Mouse (Mus musculus) intestine, postnatal 0 days (tissue): ENCODE measurements around the gene Prss57. TPM values are rescaled to one million over a fixed set of nuclear protein-coding genes. Genes with fewer than 3 reads are reported as not detected.

Experiments used
- ATAC-seq: fragments of 200-750 bp; cut with Nextera tagmentation; 2 replicates; pipeline ENCODE4 v1.8.0; 2017; ENCODE audit warnings: mild to moderate bottlenecking, moderate TSS enrichment, moderate library complexity
- H3K27ac ChIP-seq: fragments of 300-500 bp; sonication (generic); 2 replicates; pipeline ENCODE4 v1.5.1; 2014; ENCODE audit warnings: mild to moderate bottlenecking, low read depth, low read length, moderate library complexity
- H3K27me3 ChIP-seq: fragments of 300-500 bp; sonication (generic); replicated peaks from 2 replicates; pipeline ENCODE4 v1.6.1; 2014; ENCODE audit warnings: low read length, mixed read lengths; ENCODE audit not compliant: control insufficient read depth, insufficient read depth
- H3K36me3 ChIP-seq: fragments of 300-500 bp; sonication (generic); 2 replicates; pipeline ENCODE4 v1.6.1; 2014; ENCODE audit warnings: mild to moderate bottlenecking, moderate library complexity; ENCODE audit not compliant: control insufficient read depth, insufficient read depth
- H3K4me1 ChIP-seq: fragments of 300-500 bp; sonication (generic); replicated peaks from 2 replicates; pipeline ENCODE4 v1.6.1; 2014; ENCODE audit warnings: antibody characterized with exemption, low read length, mixed read lengths; ENCODE audit not compliant: control insufficient read depth, insufficient read depth
- H3K4me2 ChIP-seq: fragments of 300-500 bp; sonication (generic); replicated peaks from 2 replicates; pipeline ENCODE4 v1.6.1; 2014; ENCODE audit warnings: low read depth, mild to moderate bottlenecking, moderate library complexity
- H3K4me3 ChIP-seq: fragments of 300-500 bp; sonication (generic); 2 replicates; pipeline ENCODE4 v1.5.1; 2014; ENCODE audit warnings: low read depth, low read length
- H3K9ac ChIP-seq: fragments of 300-500 bp; sonication (generic); 2 replicates; pipeline ENCODE4 v1.6.1; 2014; ENCODE audit warnings: mild to moderate bottlenecking, low read depth, low read length
- H3K9me3 ChIP-seq: fragments of 300-500 bp; sonication (generic); 2 replicates; pipeline ENCODE4 v1.6.1; 2016; ENCODE audit warnings: mixed run types; ENCODE audit not compliant: control insufficient read depth
- CTCF ChIP-seq: sonication (generic); IDR thresholded peaks from 2 replicates; pipeline ENCODE4 v1.5.1; 2016; ENCODE audit warnings: low read depth, mild to moderate bottlenecking, control low read depth, antibody characterized with exemption, moderate library complexity
- WGBS: fragments of 180-500 bp; shearing (Covaris S2); extraction: QIAGEN DNeasy Blood & Tissue Kit; methylation state at CpG from one replicate; pipeline ENCODE4 v1.1.7; 2014; 5-methylcytosine and 5-hydroxymethylcytosine counted together
- polyA plus RNA-seq: library from polyadenylated mRNA; unstranded; fragments of >200 nt; fragmentation: Nextera tagmentation; extraction: Ambion mirVana; gene quantifications from 2 replicates; pipeline ENCODE4 v1.2.1, GENCODE M21; 2015

Gene Prss57
- polyA plus RNA-seq, 1 experiment from 2014 or later: 0.07 TPM

DNA sequence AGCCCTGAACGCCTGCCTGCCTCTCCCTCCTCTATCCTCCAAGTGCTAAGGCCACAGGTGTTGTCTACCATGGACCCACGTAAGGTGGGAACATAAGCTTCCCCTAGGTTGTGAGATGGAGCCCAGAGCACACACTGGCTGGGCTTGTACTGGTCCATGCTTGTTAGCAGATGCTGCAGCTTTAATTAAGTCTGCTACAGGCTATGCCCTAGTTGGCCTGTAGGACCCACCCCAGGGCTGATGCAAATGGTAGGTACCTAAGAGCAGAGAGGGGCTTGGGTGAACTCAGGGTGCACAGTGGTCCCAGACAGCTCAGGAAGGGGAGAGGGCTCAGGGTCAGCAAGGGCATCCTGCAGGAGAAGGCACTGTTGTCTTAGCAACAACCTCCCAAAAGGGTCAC lies 1.2 kb downstream of the Prss57 start:
- no peak for ATAC-seq
- Histone ChIP-seq H3K4me1 (no peaks in the 10 kb centered on the region; the same call in 1 of the 2 replicates), H3K4me2 (no peak overlapping the region), H3K36me3 (no peaks in the 10 kb centered on the region), H3K4me3 (no peak overlapping the region), H3K9ac (no peak overlapping the region), H3K27ac (no peak overlapping the region), H3K27me3 (no peaks in the 10 kb centered on the region), H3K9me3 (no peaks in the 10 kb centered on the region)
- WGBS: 61% methylated on average over 2 of the region's 2 CpGs
- TF ChIP-seq CTCF: no peak

DNA sequence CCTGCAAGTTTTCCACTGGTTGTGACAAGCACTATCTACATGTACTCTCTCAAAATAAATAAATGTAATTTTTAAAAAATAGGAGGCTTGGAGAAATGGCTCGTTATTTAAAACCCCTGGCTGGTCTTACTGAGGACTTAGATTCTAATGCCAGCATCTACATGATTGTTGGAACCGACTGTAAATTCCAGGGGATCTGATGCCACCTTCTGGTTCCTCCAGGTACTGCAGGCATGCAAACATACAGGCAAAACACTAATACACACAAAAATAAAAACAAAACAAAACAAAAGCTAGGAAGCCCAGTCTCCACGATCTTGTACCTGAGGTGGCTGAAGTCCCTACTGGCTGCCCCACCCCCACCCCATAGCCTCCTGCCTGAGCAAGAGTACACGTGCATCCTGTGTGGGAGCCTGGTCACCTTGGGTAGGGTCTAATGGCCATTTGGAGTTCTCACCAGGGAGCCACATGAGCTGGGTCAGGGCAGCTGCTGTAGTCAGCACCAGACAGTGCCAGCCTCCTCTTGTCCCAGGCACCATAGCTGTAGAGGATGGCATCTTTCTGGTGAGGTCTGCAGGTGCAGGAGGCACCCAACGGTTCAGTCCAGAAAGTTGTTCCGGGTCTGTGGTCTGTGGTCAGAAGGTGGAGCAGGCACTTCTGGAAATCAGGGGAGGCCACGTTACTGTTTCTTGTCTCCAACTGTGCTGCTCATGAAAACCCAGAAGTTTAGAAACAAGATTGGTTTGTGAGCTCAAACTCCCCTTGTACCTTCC lies 2.2 kb downstream of the Prss57 start:
- Histone ChIP-seq H3K4me3 (no peak overlapping the region), H3K27ac (no peak overlapping the region), H3K9me3 (no peaks in the 10 kb centered on the region), H3K4me1 (no peaks in the 10 kb centered on the region), H3K4me2 (no peak overlapping the region), H3K9ac (no peak overlapping the region), H3K27me3 (no peaks in the 10 kb centered on the region), H3K36me3 (no peaks in the 10 kb centered on the region)
- ATAC-seq: no peak
- WGBS: 38% methylated on average over 7 of the region's 7 CpGs
- peak; percentile 87 for TF ChIP-seq CTCF

DNA sequence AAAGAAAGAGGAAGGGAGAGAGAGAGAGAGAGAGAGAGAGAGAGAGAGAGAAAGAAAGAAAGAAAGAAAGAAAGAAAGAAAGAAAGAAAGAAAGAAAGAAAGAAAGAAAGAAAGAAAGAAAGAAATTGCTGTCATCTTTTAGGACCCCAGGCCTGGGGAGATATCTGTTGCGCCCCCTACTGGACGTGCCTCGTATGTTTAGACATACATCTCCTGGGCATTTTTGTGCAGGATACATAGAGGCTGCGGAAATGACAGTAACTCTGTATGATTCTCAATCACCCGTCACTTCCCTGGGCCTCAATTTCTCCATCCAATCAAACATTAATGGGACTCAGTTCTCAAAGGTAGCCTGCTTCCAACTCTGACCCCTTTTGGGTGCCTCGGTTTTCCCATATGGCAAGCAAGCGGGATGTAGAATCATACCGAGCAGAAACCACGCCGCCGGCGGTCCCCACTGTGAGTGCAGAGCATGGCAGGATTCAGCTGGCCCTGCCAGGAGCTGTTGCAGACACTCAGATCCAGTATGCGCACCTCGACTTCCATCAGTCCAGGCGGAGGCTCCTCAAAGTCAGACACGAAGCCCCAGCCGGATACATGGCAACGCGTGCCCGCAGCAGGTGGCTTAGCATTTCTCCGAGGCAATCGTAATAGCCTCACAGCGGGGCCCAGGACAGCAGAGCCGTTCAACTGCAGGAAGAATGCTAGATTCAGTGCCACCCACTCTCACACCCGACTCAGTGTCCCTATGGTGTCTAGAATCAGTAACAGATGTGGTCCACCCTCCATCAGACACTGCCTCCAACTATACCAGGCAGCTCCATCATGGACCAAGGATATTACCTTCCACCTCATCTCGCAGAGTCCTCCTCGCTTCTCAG lies 6.6 kb downstream of the Prss57 start:
- Histone ChIP-seq H3K4me2 (no peak overlapping the region), H3K27me3 (no peaks in the 10 kb centered on the region), H3K36me3 (no peaks in the 10 kb centered on the region), H3K9me3 (no peaks in the 10 kb centered on the region), H3K4me3 (no peak overlapping the region), H3K9ac (no peak overlapping the region), H3K27ac (no peak overlapping the region), H3K4me1 (no peaks in the 10 kb centered on the region; the same call in 1 of the 2 replicates)
- no peak for ATAC-seq
- TF ChIP-seq CTCF: peak; percentile 68
- 52% methylated on average over 27 of the region's 27 CpGs for WGBS

- peak; percentile 63 for TF ChIP-seq CTCF
- Histone ChIP-seq H3K4me1 (no peaks in the 10 kb centered on the region; the same call in 1 of the 2 replicates), H3K4me3 (no peak overlapping the region), H3K9me3 (no peaks in the 10 kb centered on the region), H3K4me2 (no peak overlapping the region), H3K36me3 (no peaks in the 10 kb centered on the region), H3K9ac (no peak overlapping the region), H3K27me3 (no peaks in the 10 kb centered on the region), H3K27ac (no peak overlapping the region)
- ATAC-seq: no peak
- 67% methylated on average over 7 of the region's 7 CpGs for WGBS
These were observed 7.7 kb downstream of the Prss57 start for GRCm38 (mm10) chr10:79783050-79783449.

DNA sequence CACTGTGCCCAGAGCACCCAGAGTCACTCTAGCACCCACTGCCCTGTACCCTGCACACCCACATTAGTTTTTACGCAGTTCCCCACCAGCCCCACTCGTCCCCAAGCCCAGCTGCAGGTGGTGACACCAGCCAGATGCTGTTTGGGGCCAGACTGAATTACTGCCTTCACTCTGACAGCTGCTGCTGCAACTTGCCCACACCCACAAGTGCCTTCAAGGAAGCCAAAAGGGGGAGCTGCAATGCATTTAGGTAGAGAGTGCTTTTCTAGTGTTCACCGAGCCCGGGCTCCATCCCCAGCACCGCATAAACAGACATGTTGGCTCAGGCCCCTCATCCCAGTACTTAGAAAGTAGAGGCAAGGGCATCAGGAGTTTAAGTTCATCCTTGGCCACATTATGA lies 8.8 kb downstream of the Prss57 start:
- 81% methylated on average over 5 of the region's 5 CpGs for WGBS
- no peak for ATAC-seq
- H3K27ac ChIP-seq: no peak overlapping the region
- TF ChIP-seq CTCF: no peak
- no peaks in the 10 kb centered on the region for H3K27me3 ChIP-seq
- H3K36me3 ChIP-seq: no peaks in the 10 kb centered on the region
- no peak overlapping the region for H3K9ac ChIP-seq
- H3K4me1 ChIP-seq: no peaks in the 10 kb centered on the region; the same call in 1 of the 2 replicates
- no peaks in the 10 kb centered on the region for H3K9me3 ChIP-seq
- H3K4me3 ChIP-seq: no peak overlapping the region
- H3K4me2 ChIP-seq: no peak overlapping the region

- H3K4me1 ChIP-seq: no peaks in the 10 kb centered on the region; the same call in 1 of the 2 replicates
- no peak overlapping the region for H3K9ac ChIP-seq
- H3K4me2 ChIP-seq: peak overlapping the region; percentile 66
- no peaks in the 10 kb centered on the region for H3K36me3 ChIP-seq
- WGBS: 27% methylated on average over 21 of the region's 21 CpGs
- H3K27me3 ChIP-seq: no peaks in the 10 kb centered on the region
- no peaks in the 10 kb centered on the region for H3K9me3 ChIP-seq
- no peak for ATAC-seq
- peak overlapping the region; percentile 33 for H3K4me3 ChIP-seq
- TF ChIP-seq CTCF: no peak
- no peak overlapping the region for H3K27ac ChIP-seq
These were observed 9.6 kb downstream of the Prss57 start for GRCm38 (mm10) chr10:79781139-79781538.
